8 mouse cellular contexts compared by ENCODE assay signal in the genomic region with DNA sequence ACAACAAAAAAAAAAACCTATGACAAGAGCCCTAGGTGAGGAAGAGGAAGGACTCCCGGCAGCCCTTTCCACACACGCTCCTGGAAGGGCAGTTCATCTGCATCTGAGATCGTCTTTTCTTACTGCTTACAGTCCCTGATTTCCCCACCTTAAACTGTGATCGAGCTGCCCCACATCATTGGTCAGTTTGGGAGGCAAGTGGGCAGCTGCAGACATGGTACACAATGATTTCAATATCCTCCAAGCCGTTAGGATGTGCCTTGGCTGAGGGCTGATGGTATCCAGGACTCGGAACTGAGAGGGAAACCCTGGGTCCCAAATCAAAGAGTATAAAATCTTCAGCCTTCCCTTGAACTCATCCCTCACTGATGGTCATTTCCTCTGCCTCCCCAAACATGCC. TPM values are rescaled to one million over a fixed set of nuclear protein-coding genes. Genes with fewer than 3 reads are reported as not detected.
DNase-seq lines count a peak whose midpoint lies in the region; ATAC-seq and TF ChIP-seq lines count a peak whose summit lies in the region.

No protein-coding gene starts in this region.

- peak overlapping the region; percentile 74 for H3K4me2 ChIP-seq in kidney, postnatal 0 days (ENCODE audit: low read length)
- peak overlapping the region; percentile 81 for H3K4me2 ChIP-seq in embryonic facial prominence, embryonic 15.5 days (replicated peaks)
- H3K4me2 ChIP-seq in intestine, embryonic 16.5 days (ENCODE audit: low read depth, low read length) = peak overlapping the region; percentile 92
- H3K4me2 ChIP-seq in neural tube, embryonic 12.5 days (replicated peaks) = peak overlapping the region; percentile 78

- no peaks in the 10 kb centered on the region for H3K36me3 ChIP-seq in kidney, postnatal 0 days (ENCODE audit: insufficient read depth, low read length)
- H3K36me3 ChIP-seq in embryonic facial prominence, embryonic 15.5 days = no peaks in the 10 kb centered on the region
- no peaks in the 10 kb centered on the region for H3K36me3 ChIP-seq in intestine, embryonic 16.5 days (ENCODE audit: control insufficient read depth, insufficient read depth, low read length)
- H3K36me3 ChIP-seq in neural tube, embryonic 12.5 days = peaks cover 4% of the 10 kb centered on the region; the same call in 1 of the 2 replicates

- TF ChIP-seq CTCF in kidney, postnatal 0 days (IDR thresholded peaks at IDR 0.05; ENCODE audit: low read depth) = no peak

- WGBS in kidney, postnatal 0 days = 41% methylated on average over 6 of the region's 6 CpGs
- WGBS in embryonic facial prominence, embryonic 15.5 days = 40% methylated on average over 6 of the region's 6 CpGs
- WGBS in intestine, embryonic 16.5 days = 43% methylated on average over 6 of the region's 6 CpGs
- 42% methylated on average over 6 of the region's 6 CpGs for WGBS in neural tube, embryonic 12.5 days

- H3K27me3 ChIP-seq in kidney, postnatal 0 days (ENCODE audit: insufficient read depth, low read length) = no peaks in the 10 kb centered on the region
- H3K27me3 ChIP-seq in embryonic facial prominence, embryonic 15.5 days = no peaks in the 10 kb centered on the region
- no peaks in the 10 kb centered on the region for H3K27me3 ChIP-seq in intestine, embryonic 16.5 days (replicated peaks; ENCODE audit: control insufficient read depth, insufficient read depth, low read length)
- no peaks in the 10 kb centered on the region for H3K27me3 ChIP-seq in neural tube, embryonic 12.5 days (replicated peaks)

- H3K4me1 ChIP-seq in kidney, postnatal 0 days (replicated peaks; ENCODE audit: insufficient read depth, low read length) = 0 out of 2 replicates have a peak, but pooled peaks cover 5% of the 10 kb centered on the region
- peaks cover 13% of the 10 kb centered on the region; the same call in 1 of the 2 replicates for H3K4me1 ChIP-seq in embryonic facial prominence, embryonic 15.5 days
- H3K4me1 ChIP-seq in intestine, embryonic 16.5 days (ENCODE audit: control insufficient read depth, insufficient read depth, low read length) = 0 out of 2 replicates have a peak, but pooled peaks cover 3% of the 10 kb centered on the region
- peaks cover 15% of the 10 kb centered on the region; the same call in 1 of the 2 replicates for H3K4me1 ChIP-seq in neural tube, embryonic 12.5 days

- H3K4me3 ChIP-seq in kidney, postnatal 0 days (replicated peaks; ENCODE audit: low read depth, low read length) = peak overlapping the region; percentile 37
- peak overlapping the region; percentile 47 for H3K4me3 ChIP-seq in embryonic facial prominence, embryonic 15.5 days (replicated peaks)
- peak overlapping the region; percentile 53 for H3K4me3 ChIP-seq in intestine, embryonic 16.5 days (ENCODE audit: low read length)
- H3K4me3 ChIP-seq in neural tube, embryonic 12.5 days = no peak overlapping the region

- H3K27ac ChIP-seq in kidney, postnatal 0 days = no peak overlapping the region
- H3K27ac ChIP-seq in embryonic facial prominence, embryonic 15.5 days (replicated peaks) = no peak overlapping the region
- H3K27ac ChIP-seq in intestine, embryonic 16.5 days (ENCODE audit: low read length) = no peak overlapping the region
- H3K27ac ChIP-seq in neural tube, embryonic 12.5 days = no peak overlapping the region

- no peaks in the 10 kb centered on the region for H3K9me3 ChIP-seq in kidney, postnatal 0 days (replicated peaks; ENCODE audit: low read length)
- no peaks in the 10 kb centered on the region for H3K9me3 ChIP-seq in embryonic facial prominence, embryonic 15.5 days (replicated peaks)
- no peaks in the 10 kb centered on the region for H3K9me3 ChIP-seq in intestine, embryonic 16.5 days (ENCODE audit: control insufficient read depth, low read length)
- no peaks in the 10 kb centered on the region for H3K9me3 ChIP-seq in neural tube, embryonic 12.5 days

- ATAC-seq in kidney, postnatal 0 days (replicated peaks; ENCODE audit: low FRiP score, low read depth) = no peak
- ATAC-seq in embryonic facial prominence, embryonic 15.5 days (ENCODE audit: insufficient number of reproducible peaks, low FRiP score, low TSS enrichment, low read depth) = no peak
- ATAC-seq in intestine, embryonic 16.5 days = no peak
- no peak for ATAC-seq in neural tube, embryonic 12.5 days (ENCODE audit: low FRiP score, low read depth)

- H3K9ac ChIP-seq in kidney, postnatal 0 days (ENCODE audit: low read depth, low read length) = peak overlapping the region; percentile 42; the same call in 1 of the 2 replicates
- no peak overlapping the region for H3K9ac ChIP-seq in embryonic facial prominence, embryonic 15.5 days
- H3K9ac ChIP-seq in intestine, embryonic 16.5 days (ENCODE audit: low read depth, low read length) = peak overlapping the region; percentile 64; the same call in 1 of the 2 replicates
- H3K9ac ChIP-seq in neural tube, embryonic 12.5 days = 0 out of 2 replicates have a peak overlapping the region, but pooled peaks have one; percentile 70

- DNase-seq in kidney, postnatal 0 days (ENCODE audit: low spot score) = no peak
- no peak for DNase-seq in kidney, adult 18-20 months
- DNase-seq in thymus, postnatal 36 days = no peak
- DNase-seq in spleen, adult 12 weeks (ENCODE audit: low spot score) = no peak
- DNase-seq in cerebellum, postnatal 36 days = no peak

RNA-seq across cellular contexts. Expression of a gene that starts 0.7 kb away (rescaled TPM):
- 2.5 and 2.7 TPM in 2 replicates for polyA plus RNA-seq in kidney, postnatal 0 days (2015; fragmentation: Nextera tagmentation; extraction: Ambion mirVana)
- polyA plus RNA-seq in embryonic facial prominence, embryonic 15.5 days (2015; fragmentation: Nextera tagmentation; extraction: Ambion mirVana) = 8.2 and 9.0 TPM in 2 replicates
- 3.5 and 4.1 TPM in 2 replicates for polyA plus RNA-seq in intestine, embryonic 16.5 days (2015; fragmentation: Nextera tagmentation; extraction: Ambion mirVana)
- polyA plus RNA-seq in neural tube, embryonic 12.5 days (2016; fragmentation: Nextera tagmentation; extraction: Ambion mirVana) = 39.7 and 41.2 TPM in 2 replicates

RNA-seq across cellular contexts. Expression of a gene that starts 27.6 kb away (rescaled TPM):
- polyA plus RNA-seq in kidney, postnatal 0 days (2015; fragmentation: Nextera tagmentation; extraction: Ambion mirVana) = 2.8 and 3.0 TPM in 2 replicates
- 0.47 and 0.67 TPM in 2 replicates for polyA plus RNA-seq in embryonic facial prominence, embryonic 15.5 days (2015; fragmentation: Nextera tagmentation; extraction: Ambion mirVana)
- 3.0 and 3.5 TPM in 2 replicates for polyA plus RNA-seq in intestine, embryonic 16.5 days (2015; fragmentation: Nextera tagmentation; extraction: Ambion mirVana)
- polyA plus RNA-seq in neural tube, embryonic 12.5 days (2016; fragmentation: Nextera tagmentation; extraction: Ambion mirVana) = 0.19 and 0.22 TPM in 2 replicates

RNA-seq across cellular contexts. Expression of a gene that starts 46.9 kb away (rescaled TPM):
- 18.2 and 20.5 TPM in 2 replicates for polyA plus RNA-seq in kidney, postnatal 0 days (2015; fragmentation: Nextera tagmentation; extraction: Ambion mirVana)
- 5.1 and 6.1 TPM in 2 replicates for polyA plus RNA-seq in embryonic facial prominence, embryonic 15.5 days (2015; fragmentation: Nextera tagmentation; extraction: Ambion mirVana)
- polyA plus RNA-seq in intestine, embryonic 16.5 days (2015; fragmentation: Nextera tagmentation; extraction: Ambion mirVana) = 5.1 TPM in 2 replicates
- 0.06 and 0.28 TPM in 2 replicates for polyA plus RNA-seq in neural tube, embryonic 12.5 days (2016; fragmentation: Nextera tagmentation; extraction: Ambion mirVana)

RNA-seq across cellular contexts. Expression of a gene that starts 50.4 kb away (rescaled TPM):
- polyA plus RNA-seq in kidney, postnatal 0 days (2015; fragmentation: Nextera tagmentation; extraction: Ambion mirVana) = 36.4 and 39.4 TPM in 2 replicates
- polyA plus RNA-seq in embryonic facial prominence, embryonic 15.5 days (2015; fragmentation: Nextera tagmentation; extraction: Ambion mirVana) = 48.8 and 49.0 TPM in 2 replicates
- 47.4 and 48.5 TPM in 2 replicates for polyA plus RNA-seq in intestine, embryonic 16.5 days (2015; fragmentation: Nextera tagmentation; extraction: Ambion mirVana)
- polyA plus RNA-seq in neural tube, embryonic 12.5 days (2016; fragmentation: Nextera tagmentation; extraction: Ambion mirVana) = 69.4 and 70.3 TPM in 2 replicates
